Mouse (Mus musculus): Measurements from ENCODE around the gene Th. TPM values are rescaled to one million over a fixed set of nuclear protein-coding genes. Genes with fewer than 3 reads are reported as not detected.

Gene Th
- 0.37 and 1.2 TPM in 2 replicates for polyA plus RNA-seq (2015; fragmentation: Nextera tagmentation; extraction: Ambion mirVana)

GRCm38 (mm10) chr7:142931028-142931427, at the start of gene Th:
Gene Th, minus strand, starts transcription at chr7:142931128.
- no peak for DNase-seq (ENCODE audit: low spot score)

GRCm38 (mm10) chr7:142968809-142969511, 38.0 kb upstream of the Th start, which contains the start of gene Ascl2:
Gene Ascl2, minus strand, starts transcription at chr7:142969264.
- no peak for DNase-seq (ENCODE audit: low spot score)

GRCm38 (mm10) chr7:142967884-142968808, 37.2 kb upstream of the Th start:
- DNase-seq (ENCODE audit: low spot score), result peak; percentile 43

GRCm38 (mm10) chr7:142967414-142967883, 36.5 kb upstream of the Th start:
- DNase-seq (ENCODE audit: low spot score), result no peak

GRCm38 (mm10) chr7:142959752-142960151, 28.8 kb upstream of the Th start:
- no peak for DNase-seq (ENCODE audit: low spot score)

GRCm38 (mm10) chr7:142958817-142959216, 27.9 kb upstream of the Th start:
- no peak for DNase-seq (ENCODE audit: low spot score)

GRCm38 (mm10) chr7:142956018-142956417, 25.1 kb upstream of the Th start:
- DNase-seq (ENCODE audit: low spot score), result no peak

- no peak for DNase-seq (ENCODE audit: low spot score)
Measured at GRCm38 (mm10) chr7:142949568-142949967, 18.6 kb upstream of the Th start.

- DNase-seq (ENCODE audit: low spot score), result no peak
Measured at GRCm38 (mm10) chr7:142937631-142938030, 6.7 kb upstream of the Th start.

- DNase-seq (ENCODE audit: low spot score), result no peak
Measured at GRCm38 (mm10) chr7:142935708-142936107, 4.8 kb upstream of the Th start.

GRCm38 (mm10) chr7:142932469-142932868, 1.5 kb upstream of the Th start:
- no peak for DNase-seq (ENCODE audit: low spot score)

GRCm38 (mm10) chr7:142929516-142929915, 1.4 kb downstream of the Th start:
- DNase-seq (ENCODE audit: low spot score), result no peak

- no peak for DNase-seq (ENCODE audit: low spot score)
Measured at GRCm38 (mm10) chr7:142927293-142927692, 3.6 kb downstream of the Th start.

- DNase-seq (ENCODE audit: low spot score), result peak; percentile 78
Measured at GRCm38 (mm10) chr7:142918641-142919628, 12.0 kb downstream of the Th start.

- no peak for DNase-seq (ENCODE audit: low spot score)
Measured at GRCm38 (mm10) chr7:142917659-142918058, 13.3 kb downstream of the Th start.

GRCm38 (mm10) chr7:142916178-142916577, 14.8 kb downstream of the Th start:
- DNase-seq (ENCODE audit: low spot score), result no peak

GRCm38 (mm10) chr7:142911682-142912081, 19.2 kb downstream of the Th start:
- DNase-seq (ENCODE audit: low spot score), result no peak

GRCm38 (mm10) chr7:142910104-142910503, 20.8 kb downstream of the Th start:
- no peak for DNase-seq (ENCODE audit: low spot score)

- DNase-seq (ENCODE audit: low spot score), result no peak
Measured at GRCm38 (mm10) chr7:142909622-142910021, 21.3 kb downstream of the Th start.

GRCm38 (mm10) chr7:142905606-142906005, 25.3 kb downstream of the Th start:
- DNase-seq (ENCODE audit: low spot score), result no peak

GRCm38 (mm10) chr7:142904331-142904730, 26.6 kb downstream of the Th start:
- no peak for DNase-seq (ENCODE audit: low spot score)

All from thymus, postnatal 0 days (tissue).